Comparison of ENCODE assay signal across 11 mouse cellular contexts in the genomic region with DNA sequence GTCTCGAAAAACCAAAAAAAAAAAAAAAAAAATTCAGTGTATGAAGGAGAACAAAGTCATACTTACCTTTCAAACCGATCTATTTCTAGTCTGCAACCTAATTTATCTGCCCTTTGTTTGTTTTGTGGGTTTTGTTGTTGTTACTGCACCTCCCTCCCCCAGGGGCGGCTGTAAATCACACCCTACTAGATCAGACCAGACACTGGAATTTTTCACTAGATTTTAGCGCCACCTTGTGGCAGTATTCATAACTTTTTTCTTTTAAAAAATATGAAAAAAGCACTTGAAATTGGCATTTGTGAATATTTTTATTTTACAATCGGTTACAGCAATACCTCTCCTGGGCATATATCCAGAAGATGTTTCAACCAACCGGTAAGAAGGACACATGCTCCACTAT. TPM values are rescaled to one million over a fixed set of nuclear protein-coding genes. Genes with fewer than 3 reads are reported as not detected.
A peak's percentile ranks its signal among the peaks of the same experiment; 100 is the strongest.
DNase-seq lines count a peak whose midpoint lies in the region; ATAC-seq lines count a peak whose summit lies in the region.
"Had no signal": no experiment of that assay in that cellular context is flagged by ENCODE, and none has a peak within 500 bp of the region (broad histone marks: within the 10 kb centered on the region; RNA-seq: fewer than 3 reads in every experiment).

No protein-coding gene starts in this region.

- H3K4me3 ChIP-seq in heart, embryonic 12.5 days, result no peak overlapping the region
- H3K4me3 ChIP-seq in forebrain, embryonic 16.5 days (replicated peaks; ENCODE audit: low read length), result no peak overlapping the region
- H3K4me3 ChIP-seq: heart, embryonic 13.5 days; megakaryocyte, embryonic 14.5 days had no signal

- H3K4me2 ChIP-seq in heart, embryonic 12.5 days, result no peak overlapping the region
- no peak overlapping the region for H3K4me2 ChIP-seq in forebrain, embryonic 16.5 days (ENCODE audit: low read length)
- H3K4me2 ChIP-seq: heart, embryonic 13.5 days had no signal

- H3K4me1 ChIP-seq in heart, embryonic 12.5 days (replicated peaks), result peaks cover 16% of the 10 kb centered on the region
- peaks cover 20% of the 10 kb centered on the region for H3K4me1 ChIP-seq in forebrain, embryonic 16.5 days (replicated peaks; ENCODE audit: control insufficient read depth, insufficient read depth, low read length)

- H3K36me3 ChIP-seq in heart, embryonic 12.5 days, result no peaks in the 10 kb centered on the region
- no peaks in the 10 kb centered on the region for H3K36me3 ChIP-seq in forebrain, embryonic 16.5 days (ENCODE audit: control insufficient read depth, insufficient read depth)
- H3K36me3 ChIP-seq: heart, embryonic 13.5 days had no signal

- peak; percentile 91 for DNase-seq in heart, adult 11 months
- peak; percentile 64 for DNase-seq in testis, postnatal 10 days (ENCODE audit: low spot score)
- no peak for DNase-seq in testis, postnatal 14 days (ENCODE audit: low spot score)
- peak; percentile 60 for DNase-seq in cerebellum, adult 8-10 months
- DNase-seq in heart, postnatal 4 days, result peak; percentile 67
- DNase-seq in lung, postnatal 4 days, result peak; percentile 40 to 58

- WGBS in heart, embryonic 12.5 days, result 18% methylated on average over 6 of the region's 6 CpGs
- WGBS in forebrain, embryonic 16.5 days, result 11% methylated on average over 6 of the region's 6 CpGs

- H3K27me3 ChIP-seq in heart, embryonic 12.5 days (replicated peaks), result no peaks in the 10 kb centered on the region
- H3K27me3 ChIP-seq in forebrain, embryonic 16.5 days (replicated peaks; ENCODE audit: control insufficient read depth, insufficient read depth, low read length), result no peaks in the 10 kb centered on the region
- H3K27me3 ChIP-seq: heart, embryonic 13.5 days; megakaryocyte, embryonic 14.5 days; Patski had no signal

- no peak for ATAC-seq in heart, embryonic 12.5 days (ENCODE audit: insufficient number of reproducible peaks, low FRiP score)
- ATAC-seq in forebrain, embryonic 16.5 days, result no peak
- ATAC-seq: Patski had no signal

- H3K27ac ChIP-seq in heart, embryonic 12.5 days (ENCODE audit: poor library complexity, severe bottlenecking), result no peak overlapping the region
- no peak overlapping the region for H3K27ac ChIP-seq in forebrain, embryonic 16.5 days (ENCODE audit: low read length)
- H3K27ac ChIP-seq: heart, embryonic 13.5 days had no signal

- H3K9ac ChIP-seq in heart, embryonic 12.5 days, result no peak overlapping the region
- no peak overlapping the region for H3K9ac ChIP-seq in forebrain, embryonic 16.5 days (replicated peaks; ENCODE audit: low read depth, low read length)

- H3K9me3 ChIP-seq in heart, embryonic 12.5 days (replicated peaks), result no peaks in the 10 kb centered on the region
- H3K9me3 ChIP-seq in forebrain, embryonic 16.5 days (ENCODE audit: control insufficient read depth, low read length), result no peaks in the 10 kb centered on the region
- H3K9me3 ChIP-seq: heart, embryonic 13.5 days; megakaryocyte, embryonic 14.5 days had no signal

RNA-seq across cellular contexts. Expression of a gene that starts 2.7 kb away (rescaled TPM):
- polyA plus RNA-seq in heart, embryonic 12.5 days (2016; fragmentation: Nextera tagmentation; extraction: Ambion mirVana), result 52.9 and 55.1 TPM in 2 replicates
- total RNA-seq in heart, postnatal 4 days (2021), result 100 to 1,000 TPM; 124 to 128 TPM
- polyA plus RNA-seq in forebrain, embryonic 16.5 days (2015; fragmentation: Nextera tagmentation; extraction: Ambion mirVana), result 70.3 and 74.9 TPM in 2 replicates
